Mouse (Mus musculus) thymus, adult 2 months (tissue): Measurements from ENCODE around the gene Mapk12.

Experiments
- CTCF ChIP-seq: fragments of 200-500 bp; IDR thresholded peaks from 2 replicates; pipeline ENCODE4 v1.5.1; 2012; ENCODE audit warnings: mild to moderate bottlenecking, control low read depth, low read length, moderate library complexity, borderline replicate concordance; ENCODE audit not compliant: control insufficient read depth, poor library complexity, insufficient read depth; ENCODE audit errors: extremely low read depth
- POLR2A ChIP-seq: fragments of 200-500 bp; IDR thresholded peaks from 2 replicates; pipeline ENCODE4 v1.6.1; 2012; ENCODE audit warnings: mild to moderate bottlenecking, low read length, control low read depth, moderate library complexity; ENCODE audit not compliant: control insufficient read depth, poor library complexity, insufficient read depth; ENCODE audit errors: extremely low read depth

DNA sequence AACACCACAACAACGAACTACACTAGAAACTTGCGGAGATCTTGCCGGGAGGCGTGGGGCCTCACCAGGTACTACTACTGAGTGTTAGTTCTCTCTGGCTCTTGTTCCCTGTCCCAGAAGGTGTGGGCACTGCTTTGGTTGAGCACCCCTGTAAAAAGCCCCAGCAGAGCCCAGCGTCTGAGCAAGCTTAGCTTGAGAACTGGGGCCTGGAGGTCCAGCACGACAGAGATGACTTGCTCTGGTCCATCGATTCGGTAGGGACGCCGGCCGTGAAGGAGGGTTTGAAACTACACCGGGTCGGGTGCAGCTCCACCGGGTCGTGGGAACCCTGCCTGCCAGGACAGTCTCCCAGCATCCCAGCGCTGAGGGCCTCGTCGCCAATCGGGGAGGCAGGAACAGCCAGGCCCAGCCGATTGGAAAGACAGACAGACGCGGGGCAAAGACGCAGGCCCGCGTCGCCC, 39.6 kb upstream of the Mapk12 start:
- no peak for TF ChIP-seq POLR2A
- TF ChIP-seq CTCF = no peak
